Mouse (Mus musculus) bone marrow, adult 2 months (tissue): ENCODE results near the gene Rabep1.

ENCODE experiments used
- CTCF ChIP-seq: fragments of 200-500 bp; IDR thresholded peaks from 2 replicates; pipeline ENCODE4 v1.5.1; 2011; ENCODE audit warnings: low read length, control low read depth; ENCODE audit not compliant: control insufficient read depth, insufficient read depth
- POLR2A ChIP-seq: fragments of 200-500 bp; IDR thresholded peaks from 2 replicates; pipeline ENCODE4 v1.6.1; 2011; ENCODE audit warnings: low read depth, mild to moderate bottlenecking, control low read depth, low read length, borderline replicate concordance; ENCODE audit not compliant: control insufficient read depth

DNA sequence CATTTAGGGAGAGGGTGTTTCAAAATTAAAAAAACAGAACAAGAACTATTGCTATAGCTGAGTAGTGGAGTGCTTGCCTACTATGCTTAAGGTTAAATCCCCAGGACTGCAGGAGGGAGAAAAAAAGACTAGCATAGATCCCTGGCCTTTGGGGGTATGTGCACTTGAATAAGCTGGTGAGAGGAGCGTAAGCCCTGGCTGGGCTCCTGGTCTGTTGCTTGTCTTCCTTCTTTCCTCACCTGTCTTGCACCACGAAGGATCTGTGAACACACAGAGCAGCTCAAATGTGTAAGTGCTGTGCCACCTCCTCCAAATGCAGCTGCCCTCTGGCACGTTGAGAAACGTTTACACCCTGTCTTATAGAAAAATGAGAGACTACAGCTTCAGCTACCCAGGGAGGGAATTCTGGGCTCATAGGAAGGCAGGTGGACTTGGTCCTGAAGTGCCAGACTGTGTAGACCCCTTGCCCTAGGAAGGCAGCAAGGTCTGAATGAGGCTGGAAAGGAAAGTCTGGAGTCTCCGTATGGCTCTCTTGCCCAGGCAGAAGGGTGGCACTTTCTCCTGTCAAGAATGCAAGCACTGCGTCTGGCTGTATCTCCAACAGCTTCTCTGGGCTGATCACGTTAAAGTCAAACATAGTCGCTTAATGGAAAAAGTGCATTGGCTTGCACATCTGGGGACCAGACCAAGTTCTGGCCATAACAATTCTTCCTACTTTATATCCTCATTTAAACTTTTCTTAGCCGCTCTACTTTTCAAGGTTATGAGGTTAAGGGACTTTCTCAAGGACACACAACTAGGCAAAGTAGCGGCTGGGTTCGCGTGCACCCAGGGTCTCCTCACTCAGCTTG, 652 bp upstream of the Rabep1 start:
- TF ChIP-seq CTCF (no peak), POLR2A (no peak)
